Mouse (Mus musculus) kidney, postnatal 0 days (tissue): ENCODE data around the gene Nectin3. TPM values are rescaled to one million over a fixed set of nuclear protein-coding genes. Genes with fewer than 3 reads are reported as not detected.
A peak's percentile ranks its signal among the peaks of the same experiment; 100 is the strongest.

Experiments
- ATAC-seq: fragments of 200-750 bp; cut with Nextera tagmentation; replicated peaks from 2 replicates; pipeline ENCODE4 v1.8.0; 2017; ENCODE audit warnings: low read depth, moderate number of reproducible peaks, moderate TSS enrichment, moderate library complexity; ENCODE audit not compliant: low FRiP score
- DNase-seq: peaks from one replicate; pipeline ENCODE4 v3.0.0-alpha.2; 2016; ENCODE audit warnings: low spot score
- H3K27ac ChIP-seq: fragments of 300-500 bp; sonication (generic); 2 replicates; pipeline ENCODE4 v1.5.1; 2014; ENCODE audit warnings: mild to moderate bottlenecking
- H3K27me3 ChIP-seq: fragments of 300-500 bp; sonication (generic); 2 replicates; pipeline ENCODE4 v1.6.1; 2014; ENCODE audit warnings: low read length, mixed read lengths; ENCODE audit not compliant: insufficient read depth
- H3K36me3 ChIP-seq: fragments of 300-500 bp; sonication (generic); 2 replicates; pipeline ENCODE4 v1.6.1; 2014; ENCODE audit warnings: low read length, mixed read lengths; ENCODE audit not compliant: insufficient read depth
- H3K4me1 ChIP-seq: fragments of 300-500 bp; sonication (generic); replicated peaks from 2 replicates; pipeline ENCODE4 v1.6.1; 2014; ENCODE audit warnings: antibody characterized with exemption, low read length, mixed read lengths; ENCODE audit not compliant: insufficient read depth
- H3K4me2 ChIP-seq: fragments of 300-500 bp; sonication (generic); 2 replicates; pipeline ENCODE4 v1.6.1; 2014; ENCODE audit warnings: mild to moderate bottlenecking, low read length, moderate library complexity, mixed read lengths
- H3K4me3 ChIP-seq: fragments of 300-500 bp; sonication (generic); replicated peaks from 2 replicates; pipeline ENCODE4 v1.5.1; 2014; ENCODE audit warnings: low read depth, low read length
- H3K9ac ChIP-seq: fragments of 300-500 bp; sonication (generic); 2 replicates; pipeline ENCODE4 v1.6.1; 2014; ENCODE audit warnings: low read depth, low read length
- H3K9me3 ChIP-seq: fragments of 300-500 bp; sonication (generic); replicated peaks from 2 replicates; pipeline ENCODE4 v1.6.1; 2016; ENCODE audit warnings: low read length, inconsistent platforms, mixed read lengths
- CTCF ChIP-seq: IDR thresholded peaks from 2 replicates; pipeline ENCODE4 v1.5.1; 2016; ENCODE audit warnings: antibody characterized with exemption, low read depth, mild to moderate bottlenecking, moderate library complexity
- WGBS: fragments of 180-500 bp; shearing (Covaris S2); extraction: QIAGEN DNeasy Blood & Tissue Kit; methylation state at CpG from one replicate; pipeline ENCODE4 v1.1.7; 2014; 5-methylcytosine and 5-hydroxymethylcytosine counted together
- polyA plus RNA-seq: library from polyadenylated mRNA; unstranded; fragments of >200 nt; fragmentation: Nextera tagmentation; extraction: Ambion mirVana; gene quantifications from 2 replicates; pipeline ENCODE4 v1.2.1, GENCODE M21; 2015

Nectin3 gene
- polyA plus RNA-seq, 1 experiment from 2014 or later: 55.1 TPM

- no peak for TF ChIP-seq CTCF
- H3K4me1 ChIP-seq: no peaks in the 10 kb centered on the region
- H3K9me3 ChIP-seq: no peaks in the 10 kb centered on the region
- H3K4me3 ChIP-seq: no peak overlapping the region
- peak; percentile 68 for ATAC-seq
- no peaks in the 10 kb centered on the region for H3K36me3 ChIP-seq
- H3K9ac ChIP-seq: no peak overlapping the region
- no peak overlapping the region for H3K4me2 ChIP-seq
- H3K27me3 ChIP-seq: no peaks in the 10 kb centered on the region
- DNase-seq: no peak
- 84% methylated on average over 7 of the region's 7 CpGs for WGBS
- 0 out of 2 replicates have a peak overlapping the region, but pooled peaks have one; percentile 3 for H3K27ac ChIP-seq
Observed at GRCm38 (mm10) chr16:46406844-46407639, 91.3 kb downstream of the Nectin3 start.

- ATAC-seq: no peak
- Histone ChIP-seq H3K4me3 (no peak overlapping the region), H3K27me3 (no peaks in the 10 kb centered on the region), H3K27ac (no peak overlapping the region), H3K4me2 (no peak overlapping the region), H3K36me3 (0 out of 2 replicates have a peak, but pooled peaks cover 4% of the 10 kb centered on the region), H3K4me1 (no peaks in the 10 kb centered on the region), H3K9ac (no peak overlapping the region), H3K9me3 (no peaks in the 10 kb centered on the region)
- TF ChIP-seq CTCF: no peak
- no peak for DNase-seq
- 80% methylated on average over 4 of the region's 4 CpGs for WGBS
Observed at GRCm38 (mm10) chr16:46397945-46398344, 100.4 kb downstream of the Nectin3 start.

- Histone ChIP-seq H3K4me2 (no peak overlapping the region), H3K27ac (no peak overlapping the region), H3K4me3 (no peak overlapping the region), H3K4me1 (no peaks in the 10 kb centered on the region), H3K36me3 (no peaks in the 10 kb centered on the region), H3K9me3 (no peaks in the 10 kb centered on the region), H3K27me3 (no peaks in the 10 kb centered on the region), H3K9ac (no peak overlapping the region)
- WGBS: 80% methylated on average over 6 of the region's 6 CpGs
- TF ChIP-seq CTCF: no peak
- no peak for ATAC-seq
- DNase-seq: no peak
Observed at GRCm38 (mm10) chr16:46389415-46390033, 108.8 kb downstream of the Nectin3 start.

- no peak overlapping the region for H3K27ac ChIP-seq
- DNase-seq: no peak
- no peak overlapping the region for H3K4me2 ChIP-seq
- no peaks in the 10 kb centered on the region for H3K9me3 ChIP-seq
- H3K4me1 ChIP-seq: no peaks in the 10 kb centered on the region
- H3K4me3 ChIP-seq: no peak overlapping the region
- no peaks in the 10 kb centered on the region for H3K36me3 ChIP-seq
- TF ChIP-seq CTCF: no peak
- no peaks in the 10 kb centered on the region for H3K27me3 ChIP-seq
- H3K9ac ChIP-seq: no peak overlapping the region
- ATAC-seq: peak; percentile 44; the same call in 1 of the 2 replicates
- WGBS: 48% methylated on average over 11 of the region's 11 CpGs
Observed at GRCm38 (mm10) chr16:46388527-46389414, 109.6 kb downstream of the Nectin3 start.

GRCm38 (mm10) chr16:46384279-46384678, 114.0 kb downstream of the Nectin3 start:
- H3K4me1 ChIP-seq: no peaks in the 10 kb centered on the region
- no peak for ATAC-seq
- 85% methylated on average over 5 of the region's 5 CpGs for WGBS

GRCm38 (mm10) chr16:46383344-46383743, 115.0 kb downstream of the Nectin3 start:
- no peak for TF ChIP-seq CTCF
- WGBS: 88% methylated on average over 4 of the region's 4 CpGs
- Histone ChIP-seq H3K27me3 (no peaks in the 10 kb centered on the region), H3K36me3 (no peaks in the 10 kb centered on the region), H3K27ac (no peak overlapping the region), H3K9ac (no peak overlapping the region), H3K4me3 (no peak overlapping the region), H3K4me1 (no peaks in the 10 kb centered on the region), H3K4me2 (no peak overlapping the region), H3K9me3 (no peaks in the 10 kb centered on the region)
- DNase-seq (no peak), ATAC-seq (no peak)

More at GRCm38 (mm10) chr16:46384279-46384678, 114.0 kb downstream of the Nectin3 start:
- no peaks in the 10 kb centered on the region for H3K9me3 ChIP-seq
- H3K27ac ChIP-seq: no peak overlapping the region
- no peaks in the 10 kb centered on the region for H3K36me3 ChIP-seq
- no peak for TF ChIP-seq CTCF
- no peaks in the 10 kb centered on the region for H3K27me3 ChIP-seq
- DNase-seq: no peak
- no peak overlapping the region for H3K4me2 ChIP-seq
- no peak overlapping the region for H3K9ac ChIP-seq
- H3K4me3 ChIP-seq: no peak overlapping the region
